Mouse (Mus musculus): ENCODE results near the gene Prune2. TPM values are rescaled to one million over a fixed set of nuclear protein-coding genes. Genes with fewer than 3 reads are reported as not detected.

Gene Prune2
- total RNA-seq, 1 experiment: 42.0 TPM

DNA sequence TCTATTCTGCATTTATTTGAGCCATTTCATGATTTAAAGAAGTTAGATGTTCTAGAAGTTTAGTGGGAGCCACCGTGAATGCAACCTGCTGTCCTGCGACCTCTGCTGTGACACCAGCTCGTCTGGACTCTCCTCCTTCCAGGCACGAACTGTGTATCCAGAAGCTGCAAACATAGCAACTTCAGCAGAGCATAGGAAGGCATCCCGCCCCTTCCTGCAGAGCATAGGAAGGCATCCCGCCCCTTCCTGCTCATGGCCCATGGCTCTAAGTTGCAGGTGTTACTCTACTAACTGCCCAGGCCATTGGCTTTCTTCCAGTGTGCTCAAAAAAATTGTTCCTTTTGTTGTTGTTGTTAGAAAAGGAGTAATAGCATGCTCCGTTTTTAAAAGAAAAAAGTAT, 294.9 kb downstream of the Prune2 start:
- Histone ChIP-seq H3K36me3 (ENCODE audit: control insufficient read depth, insufficient read depth, low read length, poor library complexity, severe bottlenecking) (no peaks in the 10 kb centered on the region), H3K27ac (ENCODE audit: insufficient read depth, low read depth, low read length, poor library complexity, severe bottlenecking) (no peak overlapping the region), H3K9ac (ENCODE audit: insufficient read depth, low read depth, low read length, poor library complexity, severe bottlenecking) (no peak overlapping the region), H3K9me3 (ENCODE audit: control insufficient read depth, insufficient read depth, low read depth, low read length) (no peaks in the 10 kb centered on the region), H3K4me1 (ENCODE audit: control insufficient read depth in 2 of 2, insufficient read depth in 2 of 2, low read length in 2 of 2, poor library complexity in 1 of 2) (no peaks in the 10 kb centered on the region; a peak in 1 of 4 replicates), H3K4me3 (ENCODE audit: insufficient read depth in 1 of 2, low read depth in 1 of 2, low read length in 2 of 2, poor library complexity in 1 of 2, severe bottlenecking in 1 of 2) (no peak overlapping the region)
- TF ChIP-seq ZC3H11A (IDR thresholded peaks at IDR 0.05; ENCODE audit: borderline replicate concordance, low read depth, low read length): no peak
- no peak for TF ChIP-seq CHD2 (IDR thresholded peaks at IDR 0.05; ENCODE audit: low read depth, low read length)
- TF ChIP-seq HCFC1 (IDR thresholded peaks at IDR 0.05; ENCODE audit: borderline replicate concordance, insufficient read depth, low read length): no peak
- TF ChIP-seq ZNF384 (IDR thresholded peaks at IDR 0.05; ENCODE audit: low read depth, low read length): no peak
- TF ChIP-seq MAFK (IDR thresholded peaks at IDR 0.05; ENCODE audit: insufficient read depth, low read depth, low read length): no peak
- no peak for DNase-seq (ENCODE audit: low read depth, low spot score)
- in situ Hi-C loops (cut with MboI; ENCODE audit: low sequenced_read_pairs in 2 of 2, unreplicated experiment in 2 of 2): no loop called here

DNA sequence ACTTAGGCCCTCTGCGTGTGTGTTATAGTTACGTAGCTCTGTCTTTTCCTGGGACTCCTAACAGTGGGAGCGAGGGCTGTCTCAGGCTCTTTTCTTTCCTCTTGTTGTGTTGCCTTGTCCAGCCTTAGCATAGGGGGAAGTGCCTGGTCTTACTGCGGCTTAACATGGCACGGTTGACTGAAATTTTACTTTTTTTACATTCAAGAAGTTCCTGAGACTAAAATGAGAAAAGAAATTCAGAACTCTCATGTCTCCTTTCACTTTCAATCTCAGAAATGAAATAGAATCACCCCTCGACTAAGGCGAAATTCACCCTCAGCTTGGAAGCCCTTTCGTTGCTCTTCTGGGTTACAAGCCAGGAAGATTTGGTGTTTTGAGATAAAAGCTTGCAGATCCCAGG, 295.5 kb downstream of the Prune2 start:
- TF ChIP-seq HCFC1 (IDR thresholded peaks at IDR 0.05; ENCODE audit: borderline replicate concordance, insufficient read depth, low read length): no peak
- TF ChIP-seq MAFK (IDR thresholded peaks at IDR 0.05; ENCODE audit: insufficient read depth, low read depth, low read length): no peak
- TF ChIP-seq CHD2 (IDR thresholded peaks at IDR 0.05; ENCODE audit: low read depth, low read length): no peak
- no peak for TF ChIP-seq ZC3H11A (IDR thresholded peaks at IDR 0.05; ENCODE audit: borderline replicate concordance, low read depth, low read length)
- TF ChIP-seq ZNF384 (IDR thresholded peaks at IDR 0.05; ENCODE audit: low read depth, low read length): no peak
- H3K27ac ChIP-seq (ENCODE audit: insufficient read depth, low read depth, low read length, poor library complexity, severe bottlenecking): no peak overlapping the region
- H3K9me3 ChIP-seq (ENCODE audit: control insufficient read depth, insufficient read depth, low read depth, low read length): no peaks in the 10 kb centered on the region
- no peaks in the 10 kb centered on the region for H3K36me3 ChIP-seq (ENCODE audit: control insufficient read depth, insufficient read depth, low read length, poor library complexity, severe bottlenecking)
- no peak for DNase-seq (ENCODE audit: low read depth, low spot score)
- in situ Hi-C loops (cut with MboI; ENCODE audit: low sequenced_read_pairs in 2 of 2, unreplicated experiment in 2 of 2): no loop called here
- H3K9ac ChIP-seq (ENCODE audit: insufficient read depth, low read depth, low read length, poor library complexity, severe bottlenecking): no peak overlapping the region
- H3K4me3 ChIP-seq (ENCODE audit: insufficient read depth in 1 of 2, low read depth in 1 of 2, low read length in 2 of 2, poor library complexity in 1 of 2, severe bottlenecking in 1 of 2): no peak overlapping the region
- no peaks in the 10 kb centered on the region; a peak in 1 of 4 replicates for H3K4me1 ChIP-seq (ENCODE audit: control insufficient read depth in 2 of 2, insufficient read depth in 2 of 2, low read length in 2 of 2, poor library complexity in 1 of 2)

DNA sequence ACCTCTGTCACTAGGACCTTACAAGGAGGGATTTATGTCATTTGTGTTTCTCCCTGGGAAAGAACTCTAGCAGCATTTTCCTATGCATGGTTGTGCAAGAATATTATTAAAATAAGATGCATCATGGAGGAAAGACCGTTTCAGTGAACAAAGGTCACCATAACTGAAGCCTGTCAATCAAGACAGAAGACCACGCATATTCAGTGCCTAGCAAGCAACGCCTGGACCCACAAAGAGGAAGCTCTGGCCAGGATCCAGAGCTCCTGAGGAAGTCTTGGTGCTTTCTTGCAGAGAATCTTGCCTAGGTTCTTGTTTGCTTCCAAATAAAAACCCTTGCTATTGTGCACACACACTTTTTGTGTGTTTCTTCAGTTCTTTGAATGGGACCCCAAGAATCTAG, 296.9 kb downstream of the Prune2 start:
- no peaks in the 10 kb centered on the region for H3K9me3 ChIP-seq (ENCODE audit: control insufficient read depth, insufficient read depth, low read depth, low read length)
- in situ Hi-C loops (cut with MboI; ENCODE audit: low sequenced_read_pairs in 2 of 2, unreplicated experiment in 2 of 2): no loop called here
- no peaks in the 10 kb centered on the region for H3K36me3 ChIP-seq (ENCODE audit: control insufficient read depth, insufficient read depth, low read length, poor library complexity, severe bottlenecking)
- no peak for TF ChIP-seq MAFK (IDR thresholded peaks at IDR 0.05; ENCODE audit: insufficient read depth, low read depth, low read length)
- TF ChIP-seq ZC3H11A (IDR thresholded peaks at IDR 0.05; ENCODE audit: borderline replicate concordance, low read depth, low read length): no peak
- TF ChIP-seq ZNF384 (IDR thresholded peaks at IDR 0.05; ENCODE audit: low read depth, low read length): no peak
- no peak for TF ChIP-seq CHD2 (IDR thresholded peaks at IDR 0.05; ENCODE audit: low read depth, low read length)
- TF ChIP-seq HCFC1 (IDR thresholded peaks at IDR 0.05; ENCODE audit: borderline replicate concordance, insufficient read depth, low read length): no peak
- no peak for DNase-seq (ENCODE audit: low read depth, low spot score)
- H3K4me3 ChIP-seq (ENCODE audit: insufficient read depth in 1 of 2, low read depth in 1 of 2, low read length in 2 of 2, poor library complexity in 1 of 2, severe bottlenecking in 1 of 2): no peak overlapping the region
- H3K4me1 ChIP-seq (ENCODE audit: control insufficient read depth in 2 of 2, insufficient read depth in 2 of 2, low read length in 2 of 2, poor library complexity in 1 of 2): no peaks in the 10 kb centered on the region; a peak in 1 of 4 replicates
- no peak overlapping the region for H3K27ac ChIP-seq (ENCODE audit: insufficient read depth, low read depth, low read length, poor library complexity, severe bottlenecking)
- no peak overlapping the region for H3K9ac ChIP-seq (ENCODE audit: insufficient read depth, low read depth, low read length, poor library complexity, severe bottlenecking)

DNA sequence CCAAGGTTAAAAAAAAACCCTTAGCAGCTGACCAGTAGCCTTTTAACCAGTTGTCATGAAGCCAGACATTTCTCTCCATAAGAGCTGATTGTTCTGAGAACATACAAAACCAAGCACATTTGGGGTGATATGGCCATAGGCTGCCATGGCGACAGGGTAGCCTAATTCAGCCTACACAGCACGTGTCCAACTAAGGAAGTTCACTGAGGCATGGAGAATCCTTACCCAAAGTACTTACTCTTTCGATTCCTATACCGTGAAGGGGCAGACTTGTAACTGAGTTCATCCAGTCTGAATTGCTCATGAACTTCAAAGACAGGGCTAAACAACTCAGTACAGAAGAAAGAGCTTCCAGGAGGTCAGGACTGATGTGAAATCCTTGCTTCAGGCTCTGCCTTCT, 299.6 kb downstream of the Prune2 start:
- no peak for TF ChIP-seq HCFC1 (IDR thresholded peaks at IDR 0.05; ENCODE audit: borderline replicate concordance, insufficient read depth, low read length)

DNA sequence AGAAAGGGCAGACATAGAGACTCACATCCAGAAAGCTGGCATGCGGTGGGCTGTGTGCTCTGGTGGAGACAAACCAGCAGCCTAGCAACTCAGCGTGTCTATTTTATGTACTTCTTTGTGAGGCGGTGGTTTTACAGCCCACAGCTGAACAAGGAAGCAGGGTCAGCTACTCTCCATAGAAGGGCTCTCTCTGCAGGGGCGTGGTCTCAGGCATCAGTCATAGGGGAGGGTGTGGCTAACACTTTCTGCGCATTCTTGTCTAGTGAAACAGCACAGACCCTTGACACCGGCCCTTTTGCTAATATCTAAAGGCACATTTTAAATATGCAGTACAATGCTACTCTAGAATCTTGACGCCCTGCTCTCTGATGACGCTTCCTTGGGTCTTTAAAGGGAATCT, 300.5 kb downstream of the Prune2 start:
- TF ChIP-seq ZC3H11A (IDR thresholded peaks at IDR 0.05; ENCODE audit: borderline replicate concordance, low read depth, low read length) (no peak), CHD2 (IDR thresholded peaks at IDR 0.05; ENCODE audit: low read depth, low read length) (no peak), HCFC1 (IDR thresholded peaks at IDR 0.05; ENCODE audit: borderline replicate concordance, insufficient read depth, low read length) (no peak), ZNF384 (IDR thresholded peaks at IDR 0.05; ENCODE audit: low read depth, low read length) (no peak), MAFK (IDR thresholded peaks at IDR 0.05; ENCODE audit: insufficient read depth, low read depth, low read length) (no peak)
- peak; percentile 20 for DNase-seq (ENCODE audit: low read depth, low spot score)
- H3K9ac ChIP-seq (ENCODE audit: insufficient read depth, low read depth, low read length, poor library complexity, severe bottlenecking): no peak overlapping the region
- no peaks in the 10 kb centered on the region for H3K4me1 ChIP-seq (ENCODE audit: control insufficient read depth in 2 of 2, insufficient read depth in 2 of 2, low read length in 2 of 2, poor library complexity in 1 of 2)
- in situ Hi-C loops (cut with MboI; ENCODE audit: low sequenced_read_pairs in 2 of 2, unreplicated experiment in 2 of 2): no loop called here
- no peaks in the 10 kb centered on the region for H3K36me3 ChIP-seq (ENCODE audit: control insufficient read depth, insufficient read depth, low read length, poor library complexity, severe bottlenecking)
- H3K4me3 ChIP-seq (ENCODE audit: insufficient read depth in 1 of 2, low read depth in 1 of 2, low read length in 2 of 2, poor library complexity in 1 of 2, severe bottlenecking in 1 of 2): no peak overlapping the region
- H3K27ac ChIP-seq (ENCODE audit: insufficient read depth, low read depth, low read length, poor library complexity, severe bottlenecking): no peak overlapping the region
- H3K9me3 ChIP-seq (ENCODE audit: control insufficient read depth, insufficient read depth, low read depth, low read length): no peaks in the 10 kb centered on the region

More for the DNA sequence above, 299.6 kb downstream of the Prune2 start:
- in situ Hi-C loops (cut with MboI; ENCODE audit: low sequenced_read_pairs in 2 of 2, unreplicated experiment in 2 of 2): no loop called here
- DNase-seq (ENCODE audit: low read depth, low spot score): no peak
- Histone ChIP-seq H3K4me1 (ENCODE audit: control insufficient read depth in 2 of 2, insufficient read depth in 2 of 2, low read length in 2 of 2, poor library complexity in 1 of 2) (no peaks in the 10 kb centered on the region; a peak in 1 of 4 replicates), H3K27ac (ENCODE audit: insufficient read depth, low read depth, low read length, poor library complexity, severe bottlenecking) (no peak overlapping the region), H3K9me3 (ENCODE audit: control insufficient read depth, insufficient read depth, low read depth, low read length) (no peaks in the 10 kb centered on the region), H3K36me3 (ENCODE audit: control insufficient read depth, insufficient read depth, low read length, poor library complexity, severe bottlenecking) (no peaks in the 10 kb centered on the region), H3K4me3 (ENCODE audit: insufficient read depth in 1 of 2, low read depth in 1 of 2, low read length in 2 of 2, poor library complexity in 1 of 2, severe bottlenecking in 1 of 2) (no peak overlapping the region), H3K9ac (ENCODE audit: insufficient read depth, low read depth, low read length, poor library complexity, severe bottlenecking) (no peak overlapping the region)

Data from ES-E14 (cell line).